Mouse (Mus musculus) embryonic fibroblast, embryonic 13.5 days (primary cell): Measurements from ENCODE around the gene Hif3a.

Experiments used
- CTCF ChIP-seq: IDR thresholded peaks from 2 replicates; pipeline ENCODE4 v1.5.1; 2011; ENCODE audit warnings: mild to moderate bottlenecking, control low read depth, low read length, moderate library complexity, borderline replicate concordance; ENCODE audit not compliant: insufficient read depth
- POLR2A ChIP-seq: IDR thresholded peaks from 2 replicates; pipeline ENCODE4 v1.6.1; 2011; ENCODE audit warnings: low read depth, mild to moderate bottlenecking, control low read depth, low read length, moderate library complexity

DNA sequence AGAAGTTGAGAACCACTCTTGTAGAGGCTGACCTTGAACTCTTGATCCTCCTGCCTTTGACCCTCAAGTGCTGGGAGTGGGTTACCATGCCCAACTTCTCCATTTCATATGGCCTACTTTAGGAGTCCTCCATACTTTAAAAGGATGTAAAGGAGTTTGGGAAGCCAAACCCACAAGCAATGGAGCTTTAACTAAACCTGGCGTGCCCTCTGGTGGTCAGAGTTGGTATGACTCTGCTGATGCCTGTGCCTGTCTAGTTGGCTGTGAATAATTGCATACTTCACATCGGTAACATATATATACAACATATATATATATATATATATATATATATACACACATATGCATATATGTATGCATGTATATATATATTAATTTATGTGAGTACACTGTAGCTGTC is 4.2 kb upstream of the Hif3a start:
- TF ChIP-seq CTCF (peak; percentile 81; the same call in 1 of the 2 replicates), POLR2A (no peak)
